Comparison of ENCODE assay signal across 8 mouse cellular contexts in the genomic region with DNA sequence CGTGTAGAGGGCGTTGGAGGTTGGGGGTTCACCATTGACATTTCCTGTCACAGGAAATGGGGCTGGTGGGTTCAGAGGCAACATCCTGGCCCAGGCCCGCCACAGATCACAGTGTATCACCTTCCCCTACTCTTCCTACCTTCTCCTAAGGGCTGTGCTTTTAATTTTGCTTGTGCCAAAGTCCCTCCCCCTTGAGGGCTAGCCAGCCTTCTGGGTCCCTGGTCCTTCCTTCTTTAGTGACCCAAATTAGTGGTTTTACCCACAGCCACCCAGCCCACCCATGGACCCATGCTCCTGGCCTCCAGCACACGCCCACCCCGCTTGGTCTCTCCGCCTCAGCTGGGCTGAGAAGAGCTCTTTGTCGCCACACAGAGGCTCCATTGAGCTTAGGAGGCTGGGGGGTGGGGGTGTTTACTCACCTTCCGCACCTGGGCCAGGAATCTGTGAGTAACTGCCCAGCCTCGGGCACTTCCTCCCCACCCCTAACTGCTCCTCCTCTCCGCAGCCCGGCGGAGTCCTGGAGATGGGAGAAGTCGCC. TPM values are rescaled to one million over a fixed set of nuclear protein-coding genes. Genes with fewer than 3 reads are reported as not detected.
A peak's percentile ranks its signal among the peaks of the same experiment; 100 is the strongest.
DNase-seq lines count a peak whose midpoint lies in the region; ATAC-seq lines count a peak whose summit lies in the region.

No protein-coding gene starts in this region.

- no peak for ATAC-seq in hindbrain, embryonic 13.5 days (ENCODE audit: low FRiP score)
- ATAC-seq in cerebellum, adult (ENCODE audit: insufficient number of reproducible peaks, low FRiP score, low TSS enrichment): no peak

- H3K4me3 ChIP-seq in hindbrain, embryonic 13.5 days: no peak overlapping the region

- H3K27me3 ChIP-seq in hindbrain, embryonic 13.5 days: no peaks in the 10 kb centered on the region

- WGBS in hindbrain, embryonic 13.5 days: 42% methylated on average over 13 of the region's 13 CpGs

- peak overlapping the region; percentile 47 for H3K9ac ChIP-seq in hindbrain, embryonic 13.5 days

- DNase-seq in embryo, embryonic 10 days (ENCODE audit: low spot score): peak; percentile 27
- DNase-seq in embryo, embryonic 10.5 days (ENCODE audit: low spot score): no peak
- DNase-seq in B cell, adult 2 months: peak; percentile 68 to 72
- peak; percentile 79 for DNase-seq in lung, postnatal 25 days (ENCODE audit: low spot score)
- peak; percentile 84 to 88 for DNase-seq in thymus, postnatal 36 days
- no peak for DNase-seq in cerebellum, adult 9-11 months

- no peaks in the 10 kb centered on the region for H3K9me3 ChIP-seq in hindbrain, embryonic 13.5 days

- peaks cover 28% of the 10 kb centered on the region for H3K36me3 ChIP-seq in hindbrain, embryonic 13.5 days

- no peak overlapping the region for H3K4me2 ChIP-seq in hindbrain, embryonic 13.5 days

- no peak overlapping the region for H3K27ac ChIP-seq in hindbrain, embryonic 13.5 days

- H3K4me1 ChIP-seq in hindbrain, embryonic 13.5 days (replicated peaks): peaks cover 47% of the 10 kb centered on the region

RNA-seq across cellular contexts. Expression of a gene that starts 4.6 kb away (rescaled TPM):
- polyA plus RNA-seq in hindbrain, embryonic 13.5 days (2015; fragmentation: Nextera tagmentation; extraction: Ambion mirVana): 56.0 and 56.4 TPM in 2 replicates

RNA-seq across cellular contexts. Expression of a gene that starts 10.1 kb away (rescaled TPM):
- polyA plus RNA-seq in hindbrain, embryonic 13.5 days (2015; fragmentation: Nextera tagmentation; extraction: Ambion mirVana): 0.35 and 0.38 TPM in 2 replicates

RNA-seq across cellular contexts. Expression of a gene that starts 23.1 kb away (rescaled TPM):
- polyA plus RNA-seq in hindbrain, embryonic 13.5 days (2015; fragmentation: Nextera tagmentation; extraction: Ambion mirVana): 1,307 and 1,338 TPM in 2 replicates

RNA-seq across cellular contexts. Expression of a gene that starts 37.0 kb away (rescaled TPM):
- 5.1 and 5.8 TPM in 2 replicates for polyA plus RNA-seq in hindbrain, embryonic 13.5 days (2015; fragmentation: Nextera tagmentation; extraction: Ambion mirVana)

RNA-seq across cellular contexts. Expression of a gene that starts 37.4 kb away (rescaled TPM):
- polyA plus RNA-seq in hindbrain, embryonic 13.5 days (2015; fragmentation: Nextera tagmentation; extraction: Ambion mirVana): 0.19 and 0.26 TPM in 2 replicates

Comparison
In these comparisons a context has a peak if more than half of its experiments do, and no peak if none do; other contexts are left out.
1. DNase-seq: peak in embryo, embryonic 10 days (single experiment), B cell, adult 2 months (2 of 2), lung, postnatal 25 days (single experiment) and thymus, postnatal 36 days (2 of 2); none in embryo, embryonic 10.5 days (single experiment) and cerebellum, adult 9-11 months (single experiment).